Mouse (Mus musculus) megakaryocyte, embryonic 14.5 days (primary cell): Measurements from ENCODE around the gene Prrg2.

Experiments
- FLI1 ChIP-seq: IDR thresholded peaks from 2 replicates; pipeline ENCODE4 v1.6.1; 2012; ENCODE audit warnings: low read length, inconsistent platforms, mixed read lengths
- GATA1 ChIP-seq: IDR thresholded peaks from 3 replicates; pipeline ENCODE4 v1.6.1; 2012; ENCODE audit warnings: mixed read lengths, low read length, inconsistent platforms, borderline replicate concordance

GRCm38 (mm10) chr7:45012011-45012410 is 50.5 kb downstream of the Prrg2 start:
- no peak for TF ChIP-seq GATA1
- TF ChIP-seq FLI1: no peak
